Mouse (Mus musculus) adrenal gland, postnatal 4 days (tissue): Measurements from ENCODE around the gene Bcl3. TPM values are rescaled to one million over a fixed set of nuclear protein-coding genes. Genes with fewer than 3 reads are reported as not detected.
"Not testable (repeated sequence)": the region's sequence is repeated elsewhere in the genome, so short reads cannot be mapped to it uniquely, and the experiment has no call there.

ENCODE experiments used
- DNase-seq, 2 experiments: peaks; one replicate each; pipeline ENCODE4 v3.0.0; 2021 to 2022; ENCODE audit warnings: low spot score in 2 of 2, mixed read lengths in 2 of 2
- total RNA-seq, 2 experiments: library from RNA; stranded (reverse); gene quantifications; 2 replicates each; pipeline ENCODE4 v1.2.3; 2021

The Bcl3 gene
- total RNA-seq, 2 experiments from 2014 or later, result 9.6 to 11.5 TPM

DNA sequence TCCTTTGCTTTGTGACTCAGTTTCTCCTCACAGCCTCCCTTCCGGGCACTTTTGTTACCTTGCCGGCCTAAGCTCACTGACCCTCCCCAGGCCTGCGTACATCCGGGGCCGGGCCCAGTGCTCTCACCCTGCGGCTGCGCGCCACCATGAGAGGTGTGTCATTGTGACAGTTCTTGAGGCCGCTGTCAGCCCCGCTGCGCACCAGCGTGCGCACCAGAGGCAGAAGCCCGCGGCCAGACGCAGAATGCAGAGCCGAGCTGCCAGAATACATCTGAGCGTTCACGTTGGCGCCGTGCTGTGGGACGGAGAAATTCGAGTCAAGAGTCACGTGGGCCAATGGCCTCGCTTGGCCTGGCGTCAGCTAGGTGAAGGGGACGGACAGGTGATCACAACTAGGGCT is 13.2 kb downstream of the Bcl3 start:
- no peak for DNase-seq

DNA sequence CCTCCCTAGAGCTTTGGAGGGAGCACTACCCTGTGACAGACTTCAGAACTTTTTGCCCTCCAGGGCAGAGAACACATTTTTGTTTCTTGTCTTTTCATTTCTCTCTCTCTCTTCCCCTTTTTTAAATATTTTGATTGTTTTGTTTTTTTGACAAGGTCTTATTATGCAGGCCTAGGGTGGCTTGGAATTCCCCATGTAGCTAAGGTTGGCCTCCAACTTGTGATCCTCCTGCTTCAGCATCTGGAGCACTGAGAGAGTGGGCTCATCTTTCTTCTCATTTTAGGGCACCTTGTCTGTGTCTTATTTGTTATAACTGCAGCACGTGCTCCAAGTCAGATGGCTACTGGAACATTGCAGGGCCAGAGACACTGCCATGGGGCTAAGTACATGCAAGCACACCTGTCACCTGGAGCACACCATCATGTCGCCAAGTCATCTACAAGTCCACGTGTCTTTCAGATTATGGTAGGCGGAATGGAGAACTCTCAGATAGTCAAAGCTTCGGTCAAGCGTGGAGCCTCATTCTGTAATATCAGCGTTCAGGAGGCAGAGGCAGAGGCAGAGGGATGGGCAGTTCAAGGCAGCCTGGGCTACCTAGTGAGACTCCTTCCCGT is 16.1 kb downstream of the Bcl3 start:
- DNase-seq, result no peak

DNA sequence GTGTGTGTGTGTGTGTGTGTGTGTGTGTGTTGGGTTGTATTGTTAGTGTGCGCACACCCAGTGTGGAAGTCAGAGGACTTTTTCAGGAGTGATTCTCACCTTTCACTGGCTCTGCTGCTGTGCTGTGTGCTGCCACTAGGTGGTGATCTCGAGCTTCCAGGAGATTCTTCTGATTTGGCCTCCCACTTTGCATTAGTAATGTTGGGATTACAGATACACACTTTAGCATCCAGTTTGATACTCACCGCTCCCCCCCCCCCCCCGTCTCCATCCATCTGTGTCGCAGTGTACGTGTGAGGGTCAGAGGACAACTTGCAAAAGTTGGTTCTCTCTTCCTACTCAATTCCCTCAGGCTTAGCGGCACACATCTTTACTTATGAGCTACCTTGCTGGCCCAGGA is 19.6 kb downstream of the Bcl3 start:
- DNase-seq, result peak in 1 of 2 experiments; percentile 62

DNA sequence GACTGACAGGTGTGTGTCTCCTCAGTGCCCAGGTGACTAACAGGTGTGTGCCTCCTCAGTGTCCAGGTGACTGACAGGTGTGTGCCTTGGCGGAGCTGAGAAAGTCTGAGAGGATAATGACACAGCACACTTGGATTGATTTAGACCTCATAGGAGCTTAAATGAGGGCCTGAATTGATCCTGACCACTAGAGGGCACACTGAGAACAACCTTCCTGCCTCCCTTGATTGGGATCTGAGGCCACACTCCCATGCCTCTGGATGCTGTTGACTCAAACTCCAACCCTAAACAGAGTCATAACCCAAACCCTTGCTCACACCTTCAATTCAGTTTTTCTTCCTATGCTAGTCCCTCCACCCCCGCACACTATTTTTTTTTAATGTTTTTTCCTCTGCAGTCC is 21.8 kb downstream of the Bcl3 start:
- DNase-seq, result no peak

DNA sequence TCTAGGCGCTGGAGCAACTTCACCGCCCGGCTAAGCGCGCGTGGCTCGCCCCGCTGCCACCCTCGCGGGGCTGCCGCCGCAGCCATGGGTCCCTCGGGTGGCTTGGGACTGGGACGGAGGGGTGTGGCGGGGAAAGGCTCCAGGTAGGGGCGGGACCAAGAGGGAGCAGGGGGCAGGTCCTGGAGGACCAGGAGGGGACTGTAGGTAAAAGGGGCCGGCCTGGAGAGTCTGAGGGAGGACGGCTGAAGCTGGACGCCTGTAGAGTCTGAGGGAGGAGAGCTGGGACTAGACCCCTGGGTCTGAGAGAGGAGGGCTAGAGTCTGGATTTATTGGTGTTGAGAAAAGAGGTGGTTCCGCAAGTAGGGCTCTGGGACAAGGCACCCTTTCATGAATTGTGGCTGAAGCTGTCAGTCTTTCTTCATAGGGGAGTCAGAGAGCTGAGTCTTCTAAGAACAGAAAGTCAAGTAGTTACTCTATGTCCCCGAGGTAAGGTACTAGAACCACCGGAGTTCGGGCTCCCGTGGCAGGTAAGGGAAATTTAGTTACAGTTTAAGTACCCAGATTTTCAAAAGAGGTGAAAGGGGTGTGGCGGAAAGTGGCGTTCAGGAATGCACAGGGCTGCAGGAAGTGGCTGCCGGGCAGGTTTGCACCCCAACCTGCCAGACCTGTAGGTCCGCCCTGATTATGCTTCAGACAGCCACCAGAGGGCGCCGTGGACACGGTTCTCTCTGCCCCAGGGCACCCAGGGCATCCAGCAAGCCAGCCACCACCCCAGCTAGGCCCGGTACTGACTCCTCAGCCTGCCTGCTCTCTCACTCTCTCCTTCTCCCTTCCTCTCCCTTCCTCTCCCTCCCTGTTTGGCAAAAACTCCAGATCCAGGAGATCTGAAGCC is 25.6 kb downstream of the Bcl3 start, which contains the start of gene Cblc:
Gene Cblc, minus strand, starts transcription at position 113 of the 892 bp plus-strand sequence.
- DNase-seq, result peak; percentile 66 to 67

DNA sequence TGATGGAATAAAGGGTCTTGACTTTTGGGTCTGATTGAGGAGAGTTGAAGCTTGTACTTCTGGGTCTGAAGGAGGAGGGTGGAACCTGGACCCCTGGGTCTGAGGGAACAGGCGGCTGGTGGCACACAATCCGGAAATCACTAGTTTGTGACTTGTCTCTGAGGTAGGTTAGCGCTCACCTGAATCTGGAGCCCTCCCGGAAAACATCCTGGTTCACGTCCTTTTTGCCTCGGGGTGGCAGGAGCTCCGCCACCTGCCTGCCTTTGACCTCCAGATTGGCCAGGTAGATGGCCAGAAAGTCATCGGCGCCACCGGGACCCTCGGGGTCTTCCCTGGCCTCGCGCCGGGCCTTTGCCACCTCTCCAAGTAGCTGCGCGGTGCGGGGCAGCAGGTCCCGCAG is 26.3 kb downstream of the Bcl3 start:
- DNase-seq, result no peak

DNA sequence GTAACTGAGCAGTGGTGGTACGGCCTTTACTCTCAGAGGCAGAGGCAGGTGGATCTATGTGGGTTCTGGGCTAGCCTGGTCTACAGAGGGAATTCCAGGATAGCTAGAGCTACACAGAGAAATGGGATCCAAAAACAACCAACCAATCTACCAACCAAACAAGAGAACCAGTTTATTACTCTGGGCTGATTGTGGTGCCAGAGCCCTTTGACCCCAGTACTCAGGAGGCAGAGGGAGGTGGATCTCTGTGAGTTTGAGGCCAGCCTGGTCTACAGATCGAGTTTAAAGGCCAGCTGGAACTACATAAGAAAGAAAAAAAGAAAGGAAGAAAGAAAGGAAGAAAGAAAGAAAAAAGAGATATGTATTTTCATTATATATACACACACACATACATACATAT is 27.3 kb downstream of the Bcl3 start:
- no peak for DNase-seq

DNA sequence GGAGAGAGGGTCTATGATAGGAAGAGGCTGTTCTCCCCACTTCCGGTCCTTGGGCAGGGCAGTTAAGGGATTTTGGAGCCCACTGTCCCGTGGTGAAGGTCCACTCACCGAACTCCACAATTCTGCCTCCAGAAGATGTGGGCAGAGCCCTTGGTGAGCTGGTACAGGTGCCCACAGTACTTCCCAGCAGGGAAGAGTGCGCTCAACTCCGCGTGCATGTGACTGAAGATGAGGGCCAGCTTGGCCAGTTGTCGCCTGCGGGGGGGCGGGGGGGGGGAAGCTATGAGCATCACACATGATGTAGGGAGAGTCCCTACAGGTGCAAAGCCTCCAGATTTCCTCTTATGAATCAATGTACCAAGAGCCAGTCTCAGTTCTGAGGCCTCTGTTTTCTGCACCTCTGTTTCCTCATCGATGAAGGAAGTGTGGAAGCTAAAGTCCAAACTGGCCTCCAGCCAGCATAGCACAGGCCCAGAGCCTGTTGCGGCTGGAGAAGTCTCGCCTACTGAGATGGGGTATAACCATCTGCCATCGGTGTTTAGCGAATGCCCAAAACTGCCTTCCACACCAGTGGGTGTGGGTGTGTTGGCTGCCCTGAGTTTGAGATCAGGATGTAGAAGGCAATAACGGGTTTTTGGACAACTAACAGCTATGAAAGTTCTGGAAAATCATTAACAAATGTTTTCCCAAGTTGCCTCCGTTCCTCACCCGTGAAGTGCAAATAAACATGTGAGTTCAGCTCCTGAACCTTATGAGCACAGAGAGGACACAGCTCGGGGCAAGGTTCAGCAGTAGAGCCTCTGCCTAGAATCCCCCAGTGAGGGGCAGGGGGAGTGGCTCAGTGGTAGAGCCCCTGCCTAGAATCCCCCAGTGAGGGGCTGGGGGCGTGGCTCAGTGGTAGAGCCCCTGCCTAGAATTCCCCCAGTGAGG is 29.6 kb downstream of the Bcl3 start:
- DNase-seq, result no peak

DNA sequence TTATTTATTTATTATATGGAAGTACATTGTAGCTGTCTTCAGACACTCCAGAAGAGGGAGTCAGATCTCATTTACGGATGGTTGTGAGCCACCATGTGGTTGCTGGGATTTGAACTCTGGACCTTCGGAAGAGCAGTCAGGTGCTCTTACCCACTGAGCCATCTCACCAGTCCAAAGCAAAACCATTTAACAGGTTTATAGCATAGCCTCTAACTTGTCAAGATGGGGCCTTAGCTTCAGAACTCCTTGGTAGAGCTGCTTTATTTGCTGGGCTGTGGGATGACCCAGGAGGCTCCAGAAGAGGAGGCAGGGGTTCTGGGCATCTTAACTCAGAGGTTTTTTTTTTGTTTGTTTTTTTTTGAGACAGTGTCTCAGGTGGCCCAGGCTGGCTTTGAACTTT is 31.1 kb downstream of the Bcl3 start:
- DNase-seq, result not testable (repeated sequence)

DNA sequence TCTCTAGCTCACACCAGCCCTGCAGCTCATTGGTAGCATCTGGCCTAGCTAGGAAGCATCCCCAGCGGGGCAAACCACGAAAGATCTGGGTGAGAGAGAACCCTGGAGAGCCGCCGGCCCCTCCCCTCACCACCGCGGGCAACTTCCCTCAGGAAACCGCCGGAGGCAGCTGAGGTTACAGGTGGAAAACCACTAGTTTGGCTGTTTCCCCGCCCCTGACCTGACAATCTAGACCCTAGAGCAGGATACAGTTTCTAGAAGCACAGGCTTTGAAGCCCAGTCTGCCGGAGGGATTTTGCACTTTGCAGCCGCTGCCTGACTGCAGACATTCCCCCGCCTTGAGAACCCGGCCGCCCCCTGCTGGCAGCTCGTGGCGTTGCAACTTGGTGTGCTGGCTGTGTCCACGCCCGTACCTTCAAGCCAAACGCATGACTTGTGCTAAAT is 32.6 kb downstream of the Bcl3 start:
- peak; percentile 90 for DNase-seq

DNA sequence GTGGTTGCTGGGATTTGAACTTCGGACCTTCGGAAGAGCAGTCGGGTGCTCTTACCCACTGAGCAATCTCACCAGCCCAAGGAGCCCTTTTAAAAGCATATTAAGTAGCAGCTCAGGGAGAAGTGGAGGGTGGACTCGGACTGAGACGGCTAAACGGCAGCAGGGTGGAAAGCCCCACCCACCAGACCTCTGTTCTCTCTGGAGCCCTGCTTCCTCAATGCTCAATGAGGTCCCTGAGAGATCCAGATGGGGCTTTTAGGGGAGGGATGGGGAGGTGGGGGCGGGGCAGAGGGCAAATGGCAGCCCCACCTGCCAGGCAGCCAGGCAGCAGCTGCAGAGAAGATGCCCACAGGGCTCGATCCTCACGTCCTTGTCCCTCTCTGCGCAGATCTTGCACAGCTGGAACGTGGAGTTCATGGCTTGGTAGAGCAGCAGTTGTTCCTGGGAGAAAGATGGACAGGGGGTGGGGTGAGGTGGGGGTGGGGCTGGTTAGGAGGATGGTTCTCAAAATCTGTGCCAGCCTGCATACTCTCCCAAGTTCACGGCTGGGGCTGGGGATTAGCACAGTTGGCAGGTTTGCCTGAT is 36.6 kb downstream of the Bcl3 start:
- DNase-seq, result no peak

DNA sequence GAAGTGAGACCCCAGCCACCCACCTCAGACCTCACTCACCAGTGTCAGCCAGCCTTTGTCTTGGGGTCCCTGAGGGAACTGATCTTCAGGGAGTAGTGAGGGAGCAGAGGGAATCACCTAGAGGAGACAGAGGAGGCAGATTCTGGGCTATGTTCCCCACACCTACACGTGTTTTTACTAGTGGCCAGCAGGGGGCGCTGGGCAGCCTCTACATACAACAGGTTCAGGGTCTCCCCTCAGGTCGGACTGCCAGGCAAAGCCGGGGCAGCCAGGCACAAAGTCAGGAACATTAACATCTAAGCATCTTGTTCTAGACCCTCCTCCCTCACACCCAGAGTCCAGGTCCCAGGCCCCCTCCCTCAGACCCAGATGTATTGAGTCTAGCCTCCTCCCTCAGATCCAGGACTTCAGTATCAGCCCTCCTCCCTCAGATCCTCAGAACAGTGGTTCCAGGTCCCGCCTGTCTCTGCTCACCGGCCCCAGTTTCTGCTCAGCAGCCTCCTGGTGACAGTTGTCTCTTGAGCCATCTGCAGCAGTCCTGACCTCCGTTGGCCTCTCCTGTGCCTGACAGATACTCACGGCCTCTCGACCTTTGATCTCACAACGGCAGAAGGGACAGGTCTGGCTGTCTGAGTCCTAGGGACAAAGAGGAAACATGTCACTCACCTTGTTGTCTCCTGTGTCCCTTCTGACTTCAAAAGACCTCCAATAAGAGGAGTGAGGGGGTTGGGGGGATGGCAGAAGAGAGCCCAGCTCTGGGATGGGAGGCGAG is 37.6 kb downstream of the Bcl3 start:
- DNase-seq, result no peak

DNA sequence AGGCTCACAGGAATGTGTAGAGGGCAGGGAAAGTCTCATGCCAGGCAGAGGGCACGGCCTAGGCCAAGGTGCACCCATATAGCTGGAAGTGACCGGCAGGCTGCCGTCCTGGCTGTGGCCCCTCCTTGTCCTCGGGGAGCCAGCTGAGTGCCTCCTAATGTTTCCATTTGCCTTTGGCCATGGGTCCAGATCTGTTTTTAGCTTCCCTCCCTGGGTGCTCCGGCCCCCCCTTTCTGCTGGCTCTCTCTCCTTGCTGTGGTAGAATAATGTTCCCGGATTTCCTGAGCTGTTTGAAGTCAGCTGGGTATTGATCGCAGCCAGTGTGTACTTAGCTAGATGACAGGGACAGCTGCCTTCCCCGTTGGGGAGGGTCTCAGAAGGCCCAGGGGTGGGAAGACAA is 38.9 kb downstream of the Bcl3 start:
- no peak for DNase-seq

DNA sequence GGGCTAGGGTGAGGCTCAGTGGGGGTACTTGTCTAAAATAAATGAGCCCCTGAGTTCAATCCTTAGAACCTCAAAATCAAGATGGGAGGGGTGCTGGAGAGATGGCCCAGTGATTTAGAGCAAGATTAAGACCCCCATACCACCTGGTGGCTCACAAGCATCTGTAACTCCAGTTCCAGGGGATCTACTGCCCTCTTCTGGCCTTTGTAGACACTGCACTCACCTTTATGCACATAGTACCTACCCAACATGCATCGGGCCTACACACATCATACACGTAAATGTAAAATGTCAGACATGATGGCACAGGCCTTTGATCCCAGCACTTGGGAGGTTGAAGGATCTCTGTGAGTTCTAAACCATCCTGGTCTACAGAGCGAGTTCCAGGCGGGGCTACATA is 39.9 kb downstream of the Bcl3 start:
- DNase-seq, result no peak

DNA sequence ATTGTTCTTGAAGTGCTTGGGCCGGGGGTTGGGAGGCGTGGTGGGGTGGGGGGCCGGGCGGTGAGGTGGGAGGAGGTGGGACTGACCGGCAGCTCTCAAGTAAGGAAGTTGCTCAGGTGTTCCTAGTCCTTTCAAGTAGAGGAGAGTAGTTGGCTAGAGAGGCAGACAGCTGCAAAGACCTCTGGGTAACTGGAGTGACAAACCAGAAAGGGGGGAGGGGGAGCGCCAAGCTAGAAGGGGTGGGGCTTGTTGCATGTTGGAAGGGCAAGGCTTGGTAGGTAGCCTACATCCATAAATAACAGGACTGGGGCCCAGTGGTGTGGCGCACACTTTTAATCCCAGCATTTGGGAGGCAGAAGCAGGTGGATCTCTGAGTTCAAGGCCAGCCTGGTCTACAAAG is 40.8 kb downstream of the Bcl3 start:
- no peak for DNase-seq

DNA sequence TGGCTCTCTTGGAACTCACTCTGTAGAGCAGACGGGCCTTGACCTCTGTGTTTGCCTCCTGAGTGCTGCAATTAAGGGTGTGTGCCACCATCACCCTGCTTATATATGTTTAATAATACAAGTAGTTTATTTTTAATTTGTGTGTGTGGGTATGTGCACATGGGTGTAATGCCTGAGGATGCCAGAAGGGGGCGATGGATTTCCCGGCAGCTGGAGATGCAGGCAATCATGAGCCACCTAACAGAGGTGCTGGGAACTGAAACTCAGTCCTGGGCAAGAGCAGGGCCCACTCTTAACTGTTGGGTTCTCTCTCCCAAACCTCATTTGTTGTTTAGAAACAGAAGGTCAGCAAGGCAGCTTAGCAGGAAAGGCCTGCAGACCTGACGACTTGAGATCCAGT is 42.7 kb downstream of the Bcl3 start:
- no peak for DNase-seq

DNA sequence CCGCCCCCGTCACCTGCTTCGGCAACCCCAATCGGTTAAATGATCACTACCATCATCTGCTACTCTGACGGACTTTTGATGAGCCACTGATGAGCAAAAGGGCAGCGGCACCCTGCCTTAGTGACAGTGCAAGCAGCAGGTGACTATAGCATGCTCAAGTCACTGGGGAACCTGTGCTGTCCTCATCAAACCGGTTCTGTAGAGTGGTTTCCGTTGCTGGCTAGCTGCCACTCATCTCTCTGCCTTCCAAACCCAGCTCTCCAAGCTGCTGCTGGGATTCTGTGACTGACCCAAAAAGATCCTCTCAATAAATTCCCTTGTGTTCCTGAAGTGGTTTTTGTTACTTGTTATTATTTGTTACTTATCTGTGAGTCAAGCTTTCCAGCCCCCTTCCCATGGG is 43.9 kb downstream of the Bcl3 start:
- no peak for DNase-seq

DNA sequence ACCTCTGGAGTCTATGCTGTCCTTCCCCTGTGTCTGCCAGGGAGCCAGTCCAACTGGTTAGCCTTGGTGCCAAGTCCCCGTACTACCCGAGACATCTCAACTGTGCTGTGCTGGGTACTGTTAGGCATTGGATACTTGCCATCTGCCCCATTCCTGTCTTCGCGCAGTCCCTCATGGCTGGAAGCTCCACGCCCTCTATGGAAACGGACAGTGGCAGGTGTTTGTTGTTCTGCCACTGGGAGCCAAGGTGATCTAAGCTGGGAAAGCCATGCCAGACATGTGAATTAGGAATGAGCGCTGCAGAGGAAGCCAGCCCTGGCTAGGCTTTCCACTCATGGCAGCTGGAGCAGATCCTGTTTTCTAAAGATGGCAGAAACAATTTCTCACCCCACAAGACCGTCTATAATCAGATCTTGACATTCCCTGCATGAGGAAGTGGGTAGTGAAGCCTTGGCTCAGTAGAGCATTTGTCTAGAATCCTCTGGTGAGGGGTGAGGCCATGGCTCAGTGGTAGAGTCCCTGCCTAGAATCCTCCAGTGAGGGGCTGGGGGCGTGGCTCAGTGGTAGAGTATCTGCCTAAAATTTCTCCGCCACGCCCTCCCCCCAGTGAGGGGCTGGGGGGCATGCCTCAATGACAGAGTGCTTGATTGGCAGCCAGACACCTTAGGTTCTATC is 45.4 kb downstream of the Bcl3 start:
- DNase-seq, result no peak

DNA sequence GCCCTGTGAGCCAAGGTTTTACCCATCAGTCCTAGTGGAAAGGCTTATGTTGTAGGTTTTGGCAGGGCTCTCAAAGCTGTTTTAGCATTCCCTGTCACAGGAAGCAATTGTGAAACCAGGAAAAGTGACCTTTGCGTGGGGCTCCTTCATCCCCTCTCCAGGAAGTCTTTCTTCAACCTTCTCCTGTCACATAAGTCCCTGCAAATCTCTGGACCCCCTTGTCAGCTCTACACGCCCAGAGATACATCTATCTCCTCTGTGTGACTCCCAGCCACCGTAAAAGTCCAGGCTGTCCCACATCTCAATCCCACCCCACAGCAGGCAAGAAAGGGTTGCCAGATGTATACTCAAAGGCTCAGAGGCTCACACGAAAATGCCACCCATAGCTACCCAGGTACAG is 50.9 kb downstream of the Bcl3 start:
- no peak for DNase-seq

DNA sequence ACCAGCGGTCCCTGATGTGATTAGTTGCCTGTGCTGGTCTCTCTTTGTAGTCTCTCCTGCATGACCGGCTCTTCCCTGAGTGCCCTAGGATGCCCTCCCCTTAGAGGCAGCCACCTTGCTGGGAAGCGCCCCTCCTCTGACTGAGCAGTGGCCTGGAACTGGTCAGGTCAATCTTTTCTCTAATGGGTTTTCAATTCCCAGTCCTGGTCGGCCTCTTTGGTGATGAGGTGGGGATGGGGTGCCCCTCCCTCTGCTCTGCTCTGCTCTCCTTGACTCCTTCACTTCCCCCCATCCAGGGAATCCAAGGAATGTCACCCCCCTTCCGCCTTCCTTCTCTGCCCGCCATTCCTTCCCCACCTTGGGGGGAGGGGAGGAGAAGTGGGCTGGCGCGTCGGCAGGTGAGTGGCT is 51.6 kb downstream of the Bcl3 start, which contains the start of gene Bcam:
Gene Bcam, minus strand, starts transcription at position 33 of the 408 bp plus-strand sequence.
- no peak for DNase-seq
